Comparison of ENCODE assay signal across 7 mouse cellular contexts in the genomic region with DNA sequence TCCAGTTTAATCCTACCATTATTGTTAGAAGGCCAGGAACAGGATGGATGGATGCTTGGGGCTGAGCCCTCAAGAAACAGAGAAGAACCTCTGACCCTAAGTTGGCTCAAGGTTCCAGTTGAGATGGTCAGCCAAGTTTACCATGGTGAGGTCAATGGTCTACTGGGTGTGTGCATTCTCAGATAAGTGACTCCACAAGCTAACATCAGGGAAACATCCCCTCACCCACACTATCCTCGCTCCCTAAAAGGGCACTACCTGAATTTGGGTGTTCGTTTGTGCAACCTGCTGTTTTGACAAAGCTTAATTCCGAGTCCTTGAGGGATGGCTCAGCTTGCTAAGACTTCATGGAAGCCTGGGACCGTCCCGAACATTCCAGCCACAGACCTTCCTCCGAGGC. TPM values are rescaled to one million over a fixed set of nuclear protein-coding genes. Genes with fewer than 3 reads are reported as not detected.
DNase-seq lines count a peak whose midpoint lies in the region; ATAC-seq and TF ChIP-seq lines count a peak whose summit lies in the region.

No protein-coding gene starts in this region.

- no peaks in the 10 kb centered on the region for H3K36me3 ChIP-seq in thymus, adult 2 months (ENCODE audit: control insufficient read depth, insufficient read depth, low read length)
- H3K36me3 ChIP-seq in forebrain, postnatal 0 days (ENCODE audit: insufficient read depth) = no peaks in the 10 kb centered on the region
- H3K36me3 ChIP-seq in liver, embryonic 12.5 days = peaks cover 17% of the 10 kb centered on the region

- WGBS in thymus, adult 2 months = 2% methylated on average over 6 of the region's 6 CpGs
- WGBS in forebrain, postnatal 0 days = 5% methylated on average over 6 of the region's 6 CpGs
- WGBS in liver, embryonic 12.5 days (ENCODE audit: insufficient replicate concordance) = 7% methylated on average over 6 of the region's 6 CpGs

- H3K4me3 ChIP-seq in thymus, adult 2 months (ENCODE audit: control insufficient read depth, insufficient read depth, low read length) = peak overlapping the region; percentile 99
- H3K4me3 ChIP-seq in forebrain, postnatal 0 days (ENCODE audit: low read depth, low read length) = peak overlapping the region; percentile 66
- H3K4me3 ChIP-seq in liver, embryonic 12.5 days = peak overlapping the region; percentile 70

- peaks cover 41% of the 10 kb centered on the region for H3K4me1 ChIP-seq in thymus, adult 2 months (replicated peaks; ENCODE audit: control insufficient read depth, insufficient read depth, low read length)
- H3K4me1 ChIP-seq in forebrain, postnatal 0 days (ENCODE audit: insufficient read depth) = peaks cover 10% of the 10 kb centered on the region; the same call in 1 of the 2 replicates
- H3K4me1 ChIP-seq in liver, embryonic 12.5 days = peaks cover 58% of the 10 kb centered on the region

- ATAC-seq in forebrain, postnatal 0 days = no peak
- peak; percentile 7 for ATAC-seq in liver, embryonic 12.5 days
- ATAC-seq in granulocyte monocyte progenitor cell, adult 5-6 weeks (replicated peaks; ENCODE audit: poor library complexity, severe bottlenecking) = no peak

- no peak for TF ChIP-seq POLR2A in thymus, adult 2 months (IDR thresholded peaks at IDR 0.05; ENCODE audit: control insufficient read depth, extremely low read depth, insufficient read depth, low read length, poor library complexity)

- H3K9me3 ChIP-seq in forebrain, postnatal 0 days (ENCODE audit: low read length) = no peaks in the 10 kb centered on the region
- no peaks in the 10 kb centered on the region for H3K9me3 ChIP-seq in liver, embryonic 12.5 days (replicated peaks)

- H3K27ac ChIP-seq in thymus, adult 2 months (ENCODE audit: control insufficient read depth, insufficient read depth, low read length) = no peak overlapping the region
- H3K27ac ChIP-seq in forebrain, postnatal 0 days (ENCODE audit: low read depth, low read length) = no peak overlapping the region
- peak overlapping the region; percentile 77 for H3K27ac ChIP-seq in liver, embryonic 12.5 days

- no peak for DNase-seq in thymus, adult 2 months
- no peak for DNase-seq in thymus, postnatal 14 days
- DNase-seq in forebrain, postnatal 0 days = no peak
- no peak for DNase-seq in adrenal gland, adult 2 months
- no peak for DNase-seq in spleen, adult 12 weeks (ENCODE audit: low spot score)

- H3K9ac ChIP-seq in forebrain, postnatal 0 days = no peak overlapping the region
- peak overlapping the region; percentile 78 for H3K9ac ChIP-seq in liver, embryonic 12.5 days

- H3K4me2 ChIP-seq in forebrain, postnatal 0 days (ENCODE audit: low read depth) = peak overlapping the region; percentile 92
- peak overlapping the region; percentile 91 for H3K4me2 ChIP-seq in liver, embryonic 12.5 days

- H3K27me3 ChIP-seq in thymus, adult 2 months (ENCODE audit: control insufficient read depth, insufficient read depth, low read length) = no peaks in the 10 kb centered on the region
- no peaks in the 10 kb centered on the region for H3K27me3 ChIP-seq in forebrain, postnatal 0 days (ENCODE audit: insufficient read depth, low read length)
- no peaks in the 10 kb centered on the region for H3K27me3 ChIP-seq in liver, embryonic 12.5 days (replicated peaks)

- no peak for TF ChIP-seq CTCF in thymus, adult 2 months (IDR thresholded peaks at IDR 0.05; ENCODE audit: borderline replicate concordance, control insufficient read depth, extremely low read depth, insufficient read depth, low read length, poor library complexity)
- no peak for TF ChIP-seq CTCF in forebrain, postnatal 0 days (IDR thresholded peaks at IDR 0.05; ENCODE audit: low read depth)

RNA-seq across cellular contexts. Expression of gene Kcnk5, which starts 1.3 kb away (rescaled TPM):
- polyA plus RNA-seq in thymus, adult 2 months (2012; rRNA removed) = 6.1 and 6.7 TPM in 2 replicates
- total RNA-seq in forebrain, postnatal 0 days (2014; rRNA removed) = 0.76 and 1.0 TPM in 2 replicates
- polyA plus RNA-seq in forebrain, postnatal 0 days (2015; fragmentation: Nextera tagmentation; extraction: Ambion mirVana) = 0.63 and 0.71 TPM in 2 replicates
- polyA plus RNA-seq in liver, embryonic 12.5 days (2016; fragmentation: Nextera tagmentation; extraction: Ambion mirVana) = 8.6 and 8.9 TPM in 2 replicates
- 2.0 TPM in 1 of 2 replicates, not detected in the other for total RNA-seq in granulocyte monocyte progenitor cell, adult 5-6 weeks (2014; fragmentation: Nextera tagmentation)
- total RNA-seq in granulocyte monocyte progenitor cell, adult 5-6 weeks (2017) = 3.1 and 4.2 TPM in 2 replicates
- 1 to 10 TPM; 8.6 to 9.5 TPM for total RNA-seq in adrenal gland, adult 2 months (2021)
- polyA plus RNA-seq in adrenal gland, adult 2 months (2012; rRNA removed) = 6.4 and 9.8 TPM in 2 replicates

RNA-seq across cellular contexts. Expression of gene Saysd1, which starts 42.0 kb away (rescaled TPM):
- polyA plus RNA-seq in thymus, adult 2 months (2012; rRNA removed) = 12.8 and 14.6 TPM in 2 replicates
- total RNA-seq in forebrain, postnatal 0 days (2014; rRNA removed) = 5.6 and 7.8 TPM in 2 replicates
- 12.2 and 16.5 TPM in 2 replicates for polyA plus RNA-seq in forebrain, postnatal 0 days (2015; fragmentation: Nextera tagmentation; extraction: Ambion mirVana)
- polyA plus RNA-seq in liver, embryonic 12.5 days (2016; fragmentation: Nextera tagmentation; extraction: Ambion mirVana) = 4.5 and 4.8 TPM in 2 replicates
- 2.9 and 4.0 TPM in 2 replicates for total RNA-seq in granulocyte monocyte progenitor cell, adult 5-6 weeks (2014; fragmentation: Nextera tagmentation)
- 1.2 and 1.9 TPM in 2 replicates for total RNA-seq in granulocyte monocyte progenitor cell, adult 5-6 weeks (2017)
- 1 to 10 TPM; 6.2 to 7.0 TPM for total RNA-seq in adrenal gland, adult 2 months (2021)
- polyA plus RNA-seq in adrenal gland, adult 2 months (2012; rRNA removed) = 8.5 and 9.8 TPM in 2 replicates
